Mouse (Mus musculus) limb, embryonic 13.5 days (tissue): ENCODE data around the gene Gm28230. TPM values are rescaled to one million over a fixed set of nuclear protein-coding genes. Genes with fewer than 3 reads are reported as not detected.

Experiments
- ATAC-seq: fragments of 200-750 bp; cut with Nextera tagmentation; 2 replicates; pipeline ENCODE4 v1.8.0; 2017; ENCODE audit warnings: low read depth, moderate number of reproducible peaks, moderate TSS enrichment; ENCODE audit not compliant: low FRiP score
- H3K27ac ChIP-seq: fragments of 300-500 bp; sonication (generic); 2 replicates; pipeline ENCODE4 v1.5.1; 2015; ENCODE audit warnings: inconsistent platforms, mild to moderate bottlenecking, moderate library complexity
- H3K27me3 ChIP-seq: fragments of 300-500 bp; sonication (generic); 2 replicates; pipeline ENCODE4 v1.6.1; 2015; ENCODE audit warnings: mild to moderate bottlenecking, inconsistent platforms
- H3K36me3 ChIP-seq: fragments of 300-500 bp; sonication (generic); 2 replicates; pipeline ENCODE4 v1.6.1; 2015; ENCODE audit warnings: inconsistent platforms, mild to moderate bottlenecking, moderate library complexity
- H3K4me1 ChIP-seq: fragments of 300-500 bp; sonication (generic); 2 replicates; pipeline ENCODE4 v1.6.1; 2015; ENCODE audit warnings: inconsistent platforms
- H3K4me2 ChIP-seq: fragments of 300-500 bp; sonication (generic); replicated peaks from 2 replicates; pipeline ENCODE4 v1.6.1; 2015; ENCODE audit warnings: inconsistent platforms, mild to moderate bottlenecking, moderate library complexity
- H3K4me3 ChIP-seq: fragments of 300-500 bp; sonication (generic); 2 replicates; pipeline ENCODE4 v1.5.1; 2015; ENCODE audit warnings: moderate library complexity, mild to moderate bottlenecking, inconsistent platforms
- H3K9ac ChIP-seq: fragments of 300-500 bp; sonication (generic); 2 replicates; pipeline ENCODE4 v1.6.1; 2015; ENCODE audit warnings: mild to moderate bottlenecking, inconsistent platforms
- H3K9me3 ChIP-seq: fragments of 300-500 bp; sonication (generic); 2 replicates; pipeline ENCODE4 v1.6.1; 2016; ENCODE audit warnings: inconsistent platforms
- WGBS: fragments of 180-500 bp; shearing (Covaris S2); methylation state at CpG from one replicate; pipeline ENCODE4 v1.1.7; 2015; 5-methylcytosine and 5-hydroxymethylcytosine counted together
- polyA plus RNA-seq: library from polyadenylated mRNA; unstranded; fragments of >200 nt; fragmentation: Nextera tagmentation; extraction: Ambion mirVana; gene quantifications from 2 replicates; pipeline ENCODE4 v1.2.1, GENCODE M21; 2015

Gene Gm28230
- polyA plus RNA-seq, 1 experiment from 2014 or later = 0.08 TPM

DNA sequence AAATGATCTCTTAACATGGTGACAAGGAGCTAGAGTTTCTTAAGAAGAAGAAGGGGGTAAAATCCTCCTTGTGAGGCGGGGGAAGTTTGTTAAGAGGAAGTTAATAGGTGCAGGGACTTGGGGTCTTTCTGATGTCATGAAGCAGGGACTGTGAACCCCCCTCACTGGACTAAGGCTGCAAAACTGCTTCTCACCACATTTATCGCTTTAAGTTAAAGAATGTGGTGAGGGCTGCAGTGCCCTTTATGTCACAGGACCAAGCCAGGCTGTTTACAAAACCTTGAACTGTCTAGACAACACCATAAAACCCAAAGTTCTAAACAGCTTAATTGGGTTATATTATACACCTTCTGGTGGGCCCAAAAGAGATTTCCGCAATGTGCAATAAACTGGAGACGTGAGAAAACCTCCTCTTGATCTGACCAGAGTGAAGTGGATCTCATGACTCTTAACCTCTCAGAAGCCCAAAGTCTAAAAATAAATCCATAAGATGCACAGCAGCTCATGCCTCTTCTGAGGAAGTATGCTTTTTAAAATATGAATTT lies 41.4 kb upstream of the Gm28230 start:
- Histone ChIP-seq H3K9me3 (no peaks in the 10 kb centered on the region), H3K4me1 (peaks cover 19% of the 10 kb centered on the region), H3K27ac (peak overlapping the region; percentile 98), H3K9ac (peak overlapping the region; percentile 99), H3K27me3 (peaks cover 59% of the 10 kb centered on the region), H3K4me3 (peak overlapping the region; percentile 79), H3K4me2 (peak overlapping the region; percentile 75), H3K36me3 (0 out of 2 replicates have a peak, but pooled peaks cover 8% of the 10 kb centered on the region)
- ATAC-seq = no peak
- 15% methylated on average over 4 of the region's 4 CpGs for WGBS

DNA sequence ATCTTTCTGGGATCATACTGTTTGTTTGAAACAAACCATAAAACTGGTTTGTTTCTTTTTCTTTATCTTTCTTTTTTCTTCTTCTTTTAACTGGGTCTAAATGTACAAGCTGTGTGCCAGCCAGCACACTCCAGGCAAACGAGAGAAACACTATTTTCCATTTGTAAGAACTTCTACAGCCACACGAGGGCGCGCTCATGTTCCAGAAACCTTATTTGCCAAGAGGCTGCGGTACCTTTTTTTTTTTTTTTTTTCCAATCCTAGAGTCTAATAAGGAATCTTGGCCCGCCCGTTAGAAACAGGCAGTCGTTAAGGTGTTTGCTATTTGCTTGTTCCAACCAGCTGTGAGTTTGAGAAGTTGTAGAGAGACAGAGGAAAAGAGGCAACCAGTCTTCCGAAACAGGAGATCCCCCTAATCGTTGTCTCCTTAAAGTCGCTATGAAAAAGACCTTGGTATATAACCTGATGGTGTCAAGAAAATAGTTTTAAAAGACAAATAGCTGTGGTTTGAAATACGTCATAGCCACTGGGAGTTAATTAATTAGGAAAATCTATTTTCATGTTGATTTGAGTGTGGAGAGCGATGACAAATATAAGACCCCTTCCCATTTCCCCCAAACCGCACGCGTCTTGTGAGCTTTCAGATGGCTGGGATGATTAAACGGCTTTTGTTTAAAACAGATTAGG lies 40.1 kb upstream of the Gm28230 start:
- Histone ChIP-seq H3K9me3 (no peaks in the 10 kb centered on the region), H3K4me1 (peaks cover 21% of the 10 kb centered on the region), H3K27ac (peak overlapping the region; percentile 93), H3K27me3 (peaks cover 49% of the 10 kb centered on the region), H3K4me3 (peak overlapping the region; percentile 79), H3K9ac (peak overlapping the region; percentile 98), H3K36me3 (0 out of 2 replicates have a peak, but pooled peaks cover 8% of the 10 kb centered on the region), H3K4me2 (peak overlapping the region; percentile 77)
- no peak for ATAC-seq
- WGBS = 3% methylated on average over 17 of the region's 17 CpGs

GRCm38 (mm10) chr2:74686988-74687697 lies 39.4 kb upstream of the Gm28230 start:
- peak overlapping the region; percentile 93 for H3K27ac ChIP-seq
- peaks cover 49% of the 10 kb centered on the region for H3K27me3 ChIP-seq
- peaks cover 10% of the 10 kb centered on the region; the same call in 1 of the 2 replicates for H3K36me3 ChIP-seq
- H3K9ac ChIP-seq = peak overlapping the region; percentile 98
- peak overlapping the region; percentile 79 for H3K4me3 ChIP-seq
- H3K4me2 ChIP-seq = peak overlapping the region; percentile 77
- under 1% methylated on average over 27 of the region's 27 CpGs for WGBS
- peaks cover 28% of the 10 kb centered on the region for H3K4me1 ChIP-seq
- no peak for ATAC-seq
- no peaks in the 10 kb centered on the region for H3K9me3 ChIP-seq

- peaks cover 18% of the 10 kb centered on the region; the same call in 1 of the 2 replicates for H3K36me3 ChIP-seq
- 3% methylated on average over 31 of the region's 31 CpGs for WGBS
- H3K4me2 ChIP-seq = peak overlapping the region; percentile 77
- ATAC-seq = no peak
- H3K9me3 ChIP-seq = no peaks in the 10 kb centered on the region
- peak overlapping the region; percentile 93 for H3K27ac ChIP-seq
- peak overlapping the region; percentile 79 for H3K4me3 ChIP-seq
- H3K4me1 ChIP-seq = peaks cover 36% of the 10 kb centered on the region
- H3K9ac ChIP-seq = peak overlapping the region; percentile 98
- H3K27me3 ChIP-seq = peaks cover 48% of the 10 kb centered on the region
Observed at GRCm38 (mm10) chr2:74687698-74688555, 38.6 kb upstream of the Gm28230 start.

DNA sequence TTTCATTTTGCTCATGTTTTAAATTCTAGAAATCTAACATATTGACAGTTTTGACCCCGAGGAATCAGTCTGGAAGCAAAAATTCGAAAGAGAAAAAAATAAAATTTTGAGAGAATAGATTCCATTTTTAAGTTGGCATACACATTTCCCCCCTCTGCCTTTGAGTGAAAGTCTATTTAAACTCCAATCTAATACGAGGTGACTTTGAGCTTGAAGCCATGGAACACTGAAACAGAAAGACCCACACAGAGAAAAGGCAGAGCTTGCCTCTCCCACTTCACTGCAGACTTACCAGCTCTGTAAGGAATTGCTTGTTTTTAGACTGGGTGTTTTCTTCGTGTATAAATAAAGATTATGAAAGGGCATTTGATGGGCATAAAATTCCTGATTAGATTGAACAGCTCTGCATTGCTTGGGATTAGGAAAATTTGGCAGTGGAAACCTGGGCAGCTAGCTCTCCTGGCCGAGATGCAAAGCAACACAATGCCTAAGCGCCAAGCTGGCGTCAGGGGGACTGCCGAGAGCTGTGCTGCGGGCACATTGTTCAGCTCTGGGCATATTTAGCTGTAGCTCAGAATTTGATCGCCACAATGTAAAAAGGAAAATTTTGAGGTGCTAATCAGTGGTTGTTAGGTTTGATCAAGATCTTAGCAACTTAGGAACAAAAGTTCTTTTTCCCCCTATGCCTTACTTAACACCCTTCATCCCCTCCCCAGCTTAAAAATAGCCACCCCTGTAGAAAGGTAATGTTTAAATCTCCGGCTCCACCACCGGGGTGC lies 37.5 kb upstream of the Gm28230 start:
- Histone ChIP-seq H3K27me3 (peaks cover 46% of the 10 kb centered on the region), H3K36me3 (peaks cover 21% of the 10 kb centered on the region; the same call in 1 of the 2 replicates), H3K27ac (peak overlapping the region; percentile 93), H3K4me2 (peak overlapping the region; percentile 77), H3K9ac (peak overlapping the region; percentile 98), H3K4me1 (peaks cover 42% of the 10 kb centered on the region), H3K4me3 (peak overlapping the region; percentile 79), H3K9me3 (no peaks in the 10 kb centered on the region)
- 7% methylated on average over 12 of the region's 12 CpGs for WGBS
- no peak for ATAC-seq

DNA sequence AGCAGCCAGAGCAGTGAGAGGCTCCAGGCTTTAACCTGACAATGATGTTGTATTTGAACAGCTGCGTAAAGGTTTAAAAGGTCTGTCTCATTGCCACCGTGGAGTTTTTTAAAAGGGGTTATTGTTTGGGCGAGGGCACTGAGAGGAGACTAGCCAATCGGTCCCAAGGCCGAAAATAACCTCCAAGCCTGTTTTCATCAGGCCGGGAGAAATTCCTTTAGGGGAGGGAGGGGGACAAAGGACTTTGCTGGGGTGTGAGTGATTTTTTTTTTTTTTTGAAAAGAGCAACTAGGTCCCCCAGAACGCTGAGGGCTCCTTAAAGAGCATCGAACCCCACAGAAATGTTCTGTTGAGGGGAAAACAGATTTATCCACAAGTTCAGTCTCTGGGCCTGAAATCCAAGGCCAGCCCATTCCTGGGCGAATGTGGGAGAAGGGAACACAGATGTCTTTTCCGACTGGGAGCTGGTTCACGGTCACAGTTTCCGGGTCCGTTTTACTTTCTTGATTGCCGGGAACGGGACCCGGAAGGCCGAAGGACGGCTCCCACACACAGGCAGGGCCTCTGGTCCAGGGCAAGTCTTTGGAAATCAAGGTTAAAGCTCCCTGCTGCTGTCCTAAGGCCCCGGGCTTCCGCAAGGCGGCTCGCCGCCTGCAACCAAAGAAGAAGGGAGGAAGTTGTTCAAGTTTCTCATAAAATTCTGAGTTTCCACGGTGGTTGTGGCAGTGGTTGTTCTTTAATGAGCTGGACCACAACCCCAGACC lies 36.8 kb upstream of the Gm28230 start:
- H3K9ac ChIP-seq = peak overlapping the region; percentile 98

GRCm38 (mm10) chr2:74690338-74690716 lies 36.2 kb upstream of the Gm28230 start:
- no peaks in the 10 kb centered on the region for H3K9me3 ChIP-seq
- H3K9ac ChIP-seq = peak overlapping the region; percentile 98
- H3K4me1 ChIP-seq = peaks cover 51% of the 10 kb centered on the region
- H3K27me3 ChIP-seq = peaks cover 41% of the 10 kb centered on the region
- peak overlapping the region; percentile 79 for H3K4me3 ChIP-seq
- peak overlapping the region; percentile 95 for H3K27ac ChIP-seq
- no peak for ATAC-seq
- H3K4me2 ChIP-seq = peak overlapping the region; percentile 91
- H3K36me3 ChIP-seq = peaks cover 16% of the 10 kb centered on the region; the same call in 1 of the 2 replicates
- 8% methylated on average over 8 of the region's 8 CpGs for WGBS

More for the DNA sequence above, 36.8 kb upstream of the Gm28230 start:
- Histone ChIP-seq H3K36me3 (peaks cover 16% of the 10 kb centered on the region; the same call in 1 of the 2 replicates), H3K4me1 (peaks cover 45% of the 10 kb centered on the region), H3K4me2 (peak overlapping the region; percentile 77), H3K9me3 (no peaks in the 10 kb centered on the region), H3K27me3 (peaks cover 40% of the 10 kb centered on the region), H3K27ac (peak overlapping the region; percentile 93), H3K4me3 (peak overlapping the region; percentile 79)
- WGBS = 3% methylated on average over 24 of the region's 24 CpGs
- ATAC-seq = no peak

DNA sequence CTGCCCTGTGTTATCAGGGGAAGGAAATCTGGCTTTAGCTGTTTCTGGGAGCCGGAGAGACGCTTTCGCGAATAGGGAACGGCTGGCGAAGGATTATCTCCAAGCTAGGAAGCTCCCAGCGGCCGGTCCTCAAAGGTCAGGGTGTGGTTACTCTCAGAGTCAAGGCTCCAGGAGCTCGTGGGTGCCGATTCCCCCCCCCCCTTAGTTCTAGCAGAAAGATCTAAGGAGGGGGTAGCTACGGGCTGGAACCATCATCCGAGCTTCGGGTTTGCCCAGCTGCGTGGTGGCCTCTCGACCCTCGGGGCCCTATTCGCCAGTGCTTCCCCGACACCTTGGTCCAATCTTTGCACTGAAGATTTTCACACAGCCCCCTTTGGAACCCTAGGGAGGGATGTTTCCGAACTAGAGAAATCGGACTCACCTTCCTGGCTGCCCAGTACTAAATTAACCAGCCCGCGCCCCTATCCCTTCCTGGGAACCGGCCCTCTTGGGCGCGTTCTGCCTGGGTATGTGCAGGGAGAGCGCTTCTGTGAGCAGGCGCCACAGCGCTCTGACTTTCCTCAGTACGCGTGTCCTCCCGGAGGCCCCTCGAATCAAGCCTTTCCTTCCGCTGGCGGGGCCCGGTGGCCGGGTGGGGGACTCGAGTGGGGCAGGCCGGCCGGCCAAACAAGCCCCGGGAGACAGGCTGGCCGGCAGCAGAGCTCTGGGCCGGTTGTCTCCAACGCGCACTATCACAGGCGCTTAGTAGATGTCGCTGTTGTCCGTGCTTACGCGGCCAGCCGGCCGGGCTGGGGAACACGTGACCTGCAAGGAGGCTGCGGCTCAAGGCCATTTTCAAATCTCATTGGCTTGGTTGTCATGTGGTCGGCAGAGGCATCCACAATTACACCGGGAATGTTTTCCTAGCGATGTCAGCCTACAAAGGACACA lies 35.2 kb upstream of the Gm28230 start, which contains the start of gene Hoxd10:
Gene Hoxd10 (plus strand): TSS at position 903 of the 930 bp plus-strand sequence.
- Histone ChIP-seq H3K27ac (peak within 1 kb of the TSS; percentile 95), H3K9ac (peak within 1 kb of the TSS; percentile 92)

DNA sequence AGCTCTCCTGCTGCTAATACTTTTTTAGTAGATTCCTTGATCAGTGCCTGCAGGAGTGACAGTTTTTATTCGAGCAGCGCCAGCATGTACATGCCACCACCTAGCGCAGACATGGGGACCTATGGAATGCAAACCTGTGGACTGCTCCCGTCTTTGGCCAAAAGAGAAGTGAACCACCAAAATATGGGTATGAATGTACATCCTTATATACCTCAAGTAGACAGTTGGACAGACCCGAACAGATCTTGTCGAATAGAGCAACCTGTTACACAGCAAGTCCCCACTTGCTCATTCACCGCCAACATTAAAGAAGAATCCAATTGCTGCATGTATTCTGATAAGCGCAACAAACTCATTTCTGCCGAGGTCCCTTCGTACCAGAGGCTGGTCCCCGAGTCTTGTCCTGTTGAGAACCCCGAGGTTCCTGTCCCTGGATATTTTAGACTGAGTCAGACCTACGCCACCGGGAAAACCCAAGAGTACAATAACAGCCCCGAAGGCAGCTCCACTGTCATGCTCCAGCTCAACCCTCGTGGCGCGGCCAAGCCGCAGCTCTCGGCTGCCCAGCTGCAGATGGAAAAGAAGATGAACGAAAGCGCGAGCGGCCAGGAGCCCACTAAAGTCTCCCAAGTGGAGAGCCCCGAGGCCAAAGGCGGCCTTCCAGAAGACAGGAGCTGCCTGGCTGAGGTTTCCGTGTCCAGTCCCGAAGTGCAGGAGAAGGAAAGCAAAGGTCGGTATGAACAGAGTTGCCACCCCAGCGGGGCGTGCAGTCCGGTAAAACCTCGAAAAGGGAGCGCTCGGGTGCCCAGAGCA lies 34.3 kb upstream of the Gm28230 start:
- H3K36me3 ChIP-seq = peaks cover 16% of the 10 kb centered on the region; the same call in 1 of the 2 replicates
- peak overlapping the region; percentile 91 for H3K4me2 ChIP-seq
- peak overlapping the region; percentile 60 for H3K4me3 ChIP-seq
- no peaks in the 10 kb centered on the region for H3K9me3 ChIP-seq
- H3K27ac ChIP-seq = peak overlapping the region; percentile 95
- no peak for ATAC-seq
- peaks cover 48% of the 10 kb centered on the region for H3K27me3 ChIP-seq
- peak overlapping the region; percentile 92 for H3K9ac ChIP-seq
- WGBS = 3% methylated on average over 35 of the region's 35 CpGs
- peaks cover 66% of the 10 kb centered on the region for H3K4me1 ChIP-seq

More for the DNA sequence above, 35.2 kb upstream of the Gm28230 start, which contains the start of gene Hoxd10:
- peak within 1 kb of the TSS; percentile 60 for H3K4me3 ChIP-seq
- WGBS = 2% methylated on average over 56 of the region's 56 CpGs
- H3K27me3 ChIP-seq = peaks cover 49% of the 10 kb centered on the region
- H3K36me3 ChIP-seq = peaks cover 16% of the 10 kb centered on the region; the same call in 1 of the 2 replicates
- peak; percentile 88 for ATAC-seq
- H3K4me2 ChIP-seq = peak within 1 kb of the TSS; percentile 91
- H3K9me3 ChIP-seq = no peaks in the 10 kb centered on the region
- peaks cover 60% of the 10 kb centered on the region for H3K4me1 ChIP-seq
